Mouse (Mus musculus) CH12.LX (cell line): ENCODE results near the gene Cspg4.

Source experiments
- JUND ChIP-seq: conservative IDR thresholded peaks from 2 replicates; pipeline ENCODE4 v1.6.1; 2011; ENCODE audit warnings: low read depth, low read length, improper control_type of control experiment
- MXI1 ChIP-seq: IDR thresholded peaks from 2 replicates; pipeline ENCODE4 v1.6.1; 2011; ENCODE audit warnings: mild to moderate bottlenecking, low read depth, low read length, improper control_type of control experiment
- MYC ChIP-seq: IDR thresholded peaks from 2 replicates; pipeline ENCODE4 v1.6.1; 2011; ENCODE audit warnings: low read depth, mild to moderate bottlenecking, improper control_type of control experiment, low read length
- UBTF ChIP-seq: IDR thresholded peaks from 2 replicates; pipeline ENCODE4 v1.6.1; 2012; ENCODE audit warnings: low read depth, mild to moderate bottlenecking, inconsistent platforms, low read length, improper control_type of control experiment, moderate library complexity
- USF1 ChIP-seq: IDR thresholded peaks from 2 replicates; pipeline ENCODE4 v1.6.1; 2014; ENCODE audit warnings: low read depth, mild to moderate bottlenecking, inconsistent platforms, low read length, improper control_type of control experiment

DNA sequence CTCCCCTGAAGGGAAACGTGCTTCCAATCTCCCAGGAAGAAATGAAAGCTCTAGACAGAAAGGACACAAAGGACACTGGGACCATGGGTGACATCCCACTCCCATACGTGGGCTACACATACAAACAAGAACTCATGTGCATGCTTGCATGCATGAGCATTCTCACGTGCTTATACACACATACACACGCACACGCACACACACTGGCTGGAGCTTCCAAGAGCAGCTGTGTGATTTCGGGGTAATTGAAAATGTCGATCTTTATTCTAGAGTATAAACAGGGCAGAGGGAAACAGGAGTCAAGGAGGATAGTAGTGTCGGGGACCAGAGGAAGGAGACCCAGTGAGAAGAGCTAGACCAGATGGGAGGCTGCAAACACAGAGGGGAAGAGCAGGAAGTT is 20.2 kb upstream of the Cspg4 start:
- TF ChIP-seq UBTF (no peak), MYC (no peak), MXI1 (no peak), USF1 (no peak), JUND (no peak)
